Comparison of ENCODE assay signal across 22 mouse cellular contexts in genomic region chr8:6813816-6814215, GRCm38 (mm10).
A peak's percentile ranks its signal among the peaks of the same experiment; 100 is the strongest.
DNase-seq lines count a peak whose midpoint lies in the region; ATAC-seq and TF ChIP-seq lines count a peak whose summit lies in the region.
"Had no signal": no experiment of that assay in that cellular context is flagged by ENCODE, and none has a peak within 500 bp of the region (broad histone marks: within the 10 kb centered on the region; RNA-seq: fewer than 3 reads in every experiment).

No protein-coding gene starts in this region.

- ATAC-seq in liver, embryonic 11.5 days (replicated peaks; ENCODE audit: low FRiP score) = no peak
- peak; percentile 83 for ATAC-seq in Patski
- ATAC-seq: activated CD4-positive, CD25-positive, alpha-beta regulatory T cell, adult 4 months; forebrain, embryonic 16.5 days; hindbrain, postnatal 0 days had no signal

- in situ Hi-C loops in Patski (cut with MboI; ENCODE audit: low pct_unique_long_range_greater_than_20kb) = no loop called here

- no peaks in the 10 kb centered on the region for H3K36me3 ChIP-seq in liver, adult 2 months (ENCODE audit: control insufficient read depth, insufficient read depth, low read length)
- no peaks in the 10 kb centered on the region for H3K36me3 ChIP-seq in liver, embryonic 11.5 days (ENCODE audit: control insufficient read depth, insufficient read depth, low read length)
- H3K36me3 ChIP-seq in C2C12 (ENCODE audit: control insufficient read depth, insufficient read depth) = no peaks in the 10 kb centered on the region
- H3K36me3 ChIP-seq: embryonic facial prominence, embryonic 12.5 days; forebrain, embryonic 12.5 days; heart, embryonic 10.5 days; hindbrain, embryonic 13.5 days had no signal

- H3K4me1 ChIP-seq in liver, adult 2 months (ENCODE audit: control insufficient read depth, insufficient read depth, low read length) = no peaks in the 10 kb centered on the region
- H3K4me1 ChIP-seq in liver, embryonic 11.5 days (replicated peaks; ENCODE audit: control insufficient read depth, insufficient read depth, low read length) = no peaks in the 10 kb centered on the region
- H3K4me1 ChIP-seq: embryonic facial prominence, embryonic 12.5 days; forebrain, embryonic 12.5 days; heart, embryonic 10.5 days; hindbrain, embryonic 13.5 days had no signal

- POLR2A ChIA-PET in Patski (lab: Charles Lee) = no interaction called here

- no peak overlapping the region for H3ac ChIP-seq in C2C12 (ENCODE audit: control insufficient read depth, insufficient read length, low read depth)

- H3K27me3 ChIP-seq in liver, adult 2 months (ENCODE audit: control insufficient read depth, insufficient read depth, low read length) = no peaks in the 10 kb centered on the region
- H3K27me3 ChIP-seq in liver, embryonic 11.5 days (replicated peaks; ENCODE audit: control insufficient read depth, insufficient read depth, low read length) = no peaks in the 10 kb centered on the region
- no peaks in the 10 kb centered on the region for H3K27me3 ChIP-seq in C2C12 (ENCODE audit: control insufficient read depth, insufficient read depth, insufficient read length)
- H3K27me3 ChIP-seq in Patski = no peaks in the 10 kb centered on the region
- H3K27me3 ChIP-seq: embryonic facial prominence, embryonic 12.5 days; forebrain, embryonic 12.5 days; hindbrain, embryonic 13.5 days had no signal

- peak; percentile 2 for DNase-seq in liver, adult 2 months (ENCODE audit: extremely low read depth, low read depth, low spot score)
- DNase-seq in liver, embryonic 11.5 days (ENCODE audit: low spot score) = no peak
- DNase-seq in Patski (ENCODE audit: low read depth, low spot score) = no peak
- DNase-seq in mesoderm, embryonic 11.5 days (ENCODE audit: low read depth, low spot score) = peak; percentile 28
- DNase-seq in layer of hippocampus, adult 11-12 months (ENCODE audit: low spot score) = no peak
- no peak for DNase-seq in layer of hippocampus, adult 2 months (ENCODE audit: low spot score in 2 of 2)
- no peak for DNase-seq in kidney, adult 18-20 months
- DNase-seq: adrenal gland, postnatal 14 days; cerebellum, adult 11-12 months; cerebellum, adult 9-10 months; cerebellum, postnatal 25 days; gastrocnemius, postnatal 10 days; heart, adult 18-20 months; heart, postnatal 10 days had no signal

- no peak overlapping the region for H3K4me2 ChIP-seq in liver, embryonic 11.5 days
- H3K4me2 ChIP-seq: embryonic facial prominence, embryonic 12.5 days; forebrain, embryonic 12.5 days; hindbrain, embryonic 13.5 days had no signal

- no peak overlapping the region for H3K9ac ChIP-seq in liver, adult 2 months (ENCODE audit: low read depth, low read length)
- H3K9ac ChIP-seq in liver, embryonic 11.5 days (ENCODE audit: low read depth, low read length) = no peak overlapping the region
- H3K9ac ChIP-seq: embryonic facial prominence, embryonic 12.5 days; forebrain, embryonic 12.5 days; hindbrain, embryonic 13.5 days had no signal

- no peaks in the 10 kb centered on the region for H3K79me2 ChIP-seq in liver, adult 2 months (ENCODE audit: control insufficient read depth, insufficient read depth, low read length)
- H3K79me2 ChIP-seq in C2C12 (ENCODE audit: control insufficient read depth, insufficient read depth) = no peaks in the 10 kb centered on the region

- no peak for TF ChIP-seq CTCF in liver, adult 2 months (IDR thresholded peaks at IDR 0.05; ENCODE audit: low read depth, low read length)
- TF ChIP-seq CTCF in C2C12 (IDR thresholded peaks at IDR 0.05; ENCODE audit: control insufficient read depth, insufficient read depth, insufficient read length) (no peak), Patski (IDR thresholded peaks at IDR 0.05) (no peak)
- no peak for TF ChIP-seq CTCF in layer of hippocampus, adult 2 months (conservative IDR thresholded peaks at IDR 0.05)

- TF ChIP-seq POLR2A in liver, adult 2 months (IDR thresholded peaks at IDR 0.05; ENCODE audit: extremely low read depth, insufficient read depth, low read length) = no peak

- no peak overlapping the region for H3K27ac ChIP-seq in liver, adult 2 months (replicated peaks; ENCODE audit: insufficient read depth, low read depth, low read length)
- H3K27ac ChIP-seq in liver, embryonic 11.5 days (ENCODE audit: low read depth, low read length) = no peak overlapping the region
- no peak overlapping the region for H3K27ac ChIP-seq in layer of hippocampus, adult 2 months
- H3K27ac ChIP-seq: embryonic facial prominence, embryonic 12.5 days; forebrain, embryonic 12.5 days; heart, embryonic 10.5 days; hindbrain, embryonic 13.5 days; hindbrain, postnatal 0 days had no signal

- 62% methylated on average over 3 of the region's 3 CpGs for WGBS in liver, adult 2 months
- 58% methylated on average over 3 of the region's 3 CpGs for WGBS in liver, embryonic 11.5 days

- no peaks in the 10 kb centered on the region for H3K9me3 ChIP-seq in liver, embryonic 11.5 days (ENCODE audit: control insufficient read depth, low read length)
- H3K9me3 ChIP-seq: embryonic facial prominence, embryonic 12.5 days; forebrain, embryonic 12.5 days; heart, embryonic 10.5 days; hindbrain, embryonic 13.5 days had no signal

- CTCF ChIA-PET in Patski (lab: Charles Lee) = no interaction called here

- no peaks in the 10 kb centered on the region for H3K79me3 ChIP-seq in C2C12 (ENCODE audit: low read depth)

- H3K4me3 ChIP-seq in liver, adult 2 months (ENCODE audit: insufficient read depth, low read depth, low read length) = no peak overlapping the region
- H3K4me3 ChIP-seq in liver, embryonic 11.5 days (ENCODE audit: low read depth, low read length) = no peak overlapping the region
- H3K4me3 ChIP-seq in C2C12 (ENCODE audit: insufficient read depth, poor library complexity, severe bottlenecking) = no peak overlapping the region
- H3K4me3 ChIP-seq in layer of hippocampus, adult 2 months = no peak overlapping the region
- H3K4me3 ChIP-seq: embryonic facial prominence, embryonic 12.5 days; forebrain, embryonic 12.5 days; heart, embryonic 10.5 days; hindbrain, embryonic 13.5 days had no signal

TF ChIP-seq in C2C12, 6 proteins besides CTCF, POLR2A, EP300 and RAD21:
- no peak for TF ChIP-seq MAX (IDR thresholded peaks at IDR 0.05)
- TF ChIP-seq CEBPB (IDR thresholded peaks at IDR 0.05; ENCODE audit: low read depth) = no peak
- TF ChIP-seq MYOG (IDR thresholded peaks at IDR 0.05; ENCODE audit: control insufficient read depth, extremely low read depth, insufficient read length) = no peak
- TF ChIP-seq USF1 (IDR thresholded peaks at IDR 0.05; ENCODE audit: low read depth) = no peak
- peak; percentile 19 for TF ChIP-seq MYOD1 (IDR thresholded peaks at IDR 0.05; ENCODE audit: control insufficient read depth, insufficient read length, low read depth)
- TF ChIP-seq FOSL1 (IDR thresholded peaks at IDR 0.05; ENCODE audit: insufficient read depth, low read length, poor library complexity, severe bottlenecking) = peak; percentile 43

Comparison
In these comparisons a context has a peak if more than half of its experiments do, and no peak if none do; other contexts are left out.
1. DNase-seq: peak in liver, adult 2 months (single experiment) and mesoderm, embryonic 11.5 days (single experiment); none in liver, embryonic 11.5 days (single experiment), Patski (single experiment), layer of hippocampus, adult 11-12 months (single experiment), layer of hippocampus, adult 2 months (0 of 2) and kidney, adult 18-20 months (single experiment).